In the genomic region with DNA sequence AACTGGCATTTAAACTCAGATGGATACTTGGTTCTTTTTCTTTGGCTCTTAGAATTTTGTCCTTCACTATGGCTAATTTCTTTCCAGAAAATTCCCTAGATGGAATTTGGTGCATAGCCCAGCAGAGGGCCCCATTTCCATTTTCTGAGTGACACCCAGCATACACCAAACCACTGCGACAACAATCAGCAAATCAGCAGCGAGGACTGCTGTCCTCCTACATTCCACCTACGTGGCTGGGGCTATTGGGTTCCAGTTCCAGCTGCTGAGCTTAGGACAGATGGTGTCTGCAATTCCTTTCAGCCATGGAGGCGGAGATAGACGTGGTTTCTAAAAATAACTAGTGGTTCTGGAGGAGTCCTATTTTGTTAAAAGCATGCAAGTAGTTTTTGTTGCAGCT, we compare ENCODE assay signal across 8 mouse cellular contexts. TPM values are rescaled to one million over a fixed set of nuclear protein-coding genes. Genes with fewer than 3 reads are reported as not detected.
DNase-seq lines count a peak whose midpoint lies in the region; ATAC-seq lines count a peak whose summit lies in the region.

No protein-coding gene starts in this region.

- H3K36me3 ChIP-seq in heart, embryonic 11.5 days (ENCODE audit: control insufficient read depth, insufficient read depth, low read length) = no peaks in the 10 kb centered on the region
- H3K36me3 ChIP-seq in hindbrain, embryonic 13.5 days = 0 out of 2 replicates have a peak, but pooled peaks cover 5% of the 10 kb centered on the region

- H3K27ac ChIP-seq in heart, embryonic 11.5 days (ENCODE audit: low read depth, low read length) = no peak overlapping the region
- H3K27ac ChIP-seq in hindbrain, embryonic 13.5 days = no peak overlapping the region

- no peak overlapping the region for H3K4me2 ChIP-seq in heart, embryonic 11.5 days
- H3K4me2 ChIP-seq in hindbrain, embryonic 13.5 days = no peak overlapping the region

- 19% methylated on average over 5 of the region's 5 CpGs for WGBS in heart, embryonic 11.5 days (ENCODE audit: insufficient replicate concordance)
- 29% methylated on average over 5 of the region's 5 CpGs for WGBS in hindbrain, embryonic 13.5 days

- H3K9me3 ChIP-seq in heart, embryonic 11.5 days (replicated peaks; ENCODE audit: control insufficient read depth, low read length) = no peaks in the 10 kb centered on the region
- no peaks in the 10 kb centered on the region for H3K9me3 ChIP-seq in hindbrain, embryonic 13.5 days

- no peak; the same call in 1 of the 2 replicates for ATAC-seq in heart, embryonic 11.5 days (replicated peaks; ENCODE audit: insufficient number of reproducible peaks, low FRiP score, low TSS enrichment)
- ATAC-seq in hindbrain, embryonic 13.5 days (ENCODE audit: low FRiP score) = peak; percentile 52; the same call in 1 of the 2 replicates

- H3K4me3 ChIP-seq in heart, embryonic 11.5 days (ENCODE audit: low read depth, low read length) = no peak overlapping the region
- H3K4me3 ChIP-seq in hindbrain, embryonic 13.5 days = no peak overlapping the region

- no peak overlapping the region for H3K9ac ChIP-seq in heart, embryonic 11.5 days (ENCODE audit: low read depth, low read length)
- H3K9ac ChIP-seq in hindbrain, embryonic 13.5 days = no peak overlapping the region

- no peaks in the 10 kb centered on the region for H3K4me1 ChIP-seq in heart, embryonic 11.5 days (ENCODE audit: control insufficient read depth, insufficient read depth, low read length)
- no peaks in the 10 kb centered on the region for H3K4me1 ChIP-seq in hindbrain, embryonic 13.5 days (replicated peaks)

- H3K27me3 ChIP-seq in heart, embryonic 11.5 days (ENCODE audit: control insufficient read depth, insufficient read depth, low read length) = no peaks in the 10 kb centered on the region
- no peaks in the 10 kb centered on the region for H3K27me3 ChIP-seq in hindbrain, embryonic 13.5 days

- peak; percentile 96 for DNase-seq in heart, adult 11 months
- peak; percentile 45 for DNase-seq in cerebellum, adult 11 months
- peak; percentile 15 to 43 for DNase-seq in frontal cortex, postnatal 25 days (ENCODE audit: low spot score in 2 of 2)
- peak; percentile 38 to 59 for DNase-seq in layer of hippocampus, postnatal 14 days (ENCODE audit: low spot score in 2 of 2)
- DNase-seq in mesoderm, embryonic 11.5 days (ENCODE audit: low read depth, low spot score) = peak; percentile 61
- no peak for DNase-seq in spleen, adult 12 weeks (ENCODE audit: low spot score)

RNA-seq across cellular contexts. Expression of gene Araf, which starts 31.3 kb away (rescaled TPM):
- 94.5 and 103 TPM in 2 replicates for polyA plus RNA-seq in heart, embryonic 11.5 days (2014; fragmentation: Nextera tagmentation; extraction: Ambion mirVana)
- 281 and 285 TPM in 2 replicates for polyA plus RNA-seq in hindbrain, embryonic 13.5 days (2015; fragmentation: Nextera tagmentation; extraction: Ambion mirVana)
- total RNA-seq in layer of hippocampus, postnatal 14 days (2021) = 100 to 1,000 TPM; 195 to 200 TPM

RNA-seq across cellular contexts. Expression of gene Timp1, which starts 41.0 kb away (rescaled TPM):
- 33.6 and 34.7 TPM in 2 replicates for polyA plus RNA-seq in heart, embryonic 11.5 days (2014; fragmentation: Nextera tagmentation; extraction: Ambion mirVana)
- polyA plus RNA-seq in hindbrain, embryonic 13.5 days (2015; fragmentation: Nextera tagmentation; extraction: Ambion mirVana) = 4.9 and 5.0 TPM in 2 replicates
- under 1 TPM in 1 of 2 experiments, not detected in 1; 0.41 TPM for total RNA-seq in layer of hippocampus, postnatal 14 days (2021)
